Comparison of ENCODE assay signal across 18 mouse cellular contexts in genomic region chr9:24168501-24168900, GRCm38 (mm10).
A peak's percentile ranks its signal among the peaks of the same experiment; 100 is the strongest.
DNase-seq lines count a peak whose midpoint lies in the region; TF ChIP-seq lines count a peak whose summit lies in the region.
"Had no signal": no experiment of that assay in that cellular context is flagged by ENCODE, and none has a peak within 500 bp of the region (broad histone marks: within the 10 kb centered on the region; RNA-seq: fewer than 3 reads in every experiment).

No protein-coding gene starts in this region.

- intact Hi-C loops in left cerebral cortex, adult 2 months (cut with DNase I) = no loop called here

- DNase-seq in left cerebral cortex, adult 2 months (ENCODE audit: extremely low spot score in 1 of 2, low spot score in 2 of 2) = no peak
- no peak for DNase-seq in left cerebral cortex, adult 8-10 months (ENCODE audit: low spot score in 2 of 2)
- DNase-seq in brain, adult 2 months (ENCODE audit: low read depth, low spot score) = peak; percentile 49
- peak; percentile 31 for DNase-seq in telencephalon, adult 2 months (ENCODE audit: low read depth, low spot score)
- DNase-seq in spleen, postnatal 36 days (ENCODE audit: low spot score in 2 of 2) = no peak
- DNase-seq: adrenal gland, adult 2 months; adrenal gland, postnatal 10 days; adrenal gland, postnatal 25 days; cerebellum, adult 11-12 months; cerebellum, adult 2 months; cerebellum, adult 9-10 months; cerebellum, postnatal 10 days; cerebellum, postnatal 25 days; forebrain, postnatal 0 days had no signal

- no peak for TF ChIP-seq CTCF in left cerebral cortex, adult 2 months (IDR thresholded peaks at IDR 0.05)

- H3K27ac ChIP-seq in left cerebral cortex, adult 2 months = peak overlapping the region; percentile 20; the same call in 1 of the 2 replicates
- H3K27ac ChIP-seq: embryonic facial prominence, embryonic 10.5 days; embryonic facial prominence, embryonic 12.5 days; forebrain, embryonic 13.5 days; forebrain, embryonic 15.5 days had no signal

- no peak overlapping the region for H3K4me3 ChIP-seq in left cerebral cortex, adult 2 months
- H3K4me3 ChIP-seq: embryonic facial prominence, embryonic 10.5 days; embryonic facial prominence, embryonic 12.5 days; forebrain, embryonic 13.5 days; forebrain, embryonic 15.5 days had no signal

Comparison
In these comparisons a context has a peak if more than half of its experiments do, and no peak if none do; other contexts are left out.
1. DNase-seq: peak in brain, adult 2 months (single experiment) and telencephalon, adult 2 months (single experiment); none in left cerebral cortex, adult 2 months (0 of 2), left cerebral cortex, adult 8-10 months (0 of 2) and spleen, postnatal 36 days (0 of 2).